8 mouse cellular contexts compared by ENCODE assay signal in genomic region chr7:34919809-34920208, GRCm38 (mm10). TPM values are rescaled to one million over a fixed set of nuclear protein-coding genes. Genes with fewer than 3 reads are reported as not detected.
A peak's percentile ranks its signal among the peaks of the same experiment; 100 is the strongest.
DNase-seq lines count a peak whose midpoint lies in the region.

No protein-coding gene starts in this region.

- DNase-seq in adrenal gland, adult 18-20 months (ENCODE audit: low spot score in 2 of 2): peak; percentile 40 to 46
- DNase-seq in adrenal gland, adult 8-10 months: no peak
- DNase-seq in left cerebral cortex, postnatal 4 days: peak; percentile 32
- no peak for DNase-seq in left cerebral cortex, adult 11 months (ENCODE audit: low spot score)
- DNase-seq in c-Kit-positive CD71-negative TER-119-negative erythroid progenitor cells, embryonic 14.5 days (ENCODE audit: low read depth): peak; percentile 23
- DNase-seq in kidney, postnatal 4 days: peak; percentile 59 to 63
- peak; percentile 49 for DNase-seq in retina, postnatal 1 day
- DNase-seq in urinary bladder, postnatal 4 days (ENCODE audit: low spot score in 2 of 2): no peak

- intact Hi-C loops in left cerebral cortex, postnatal 4 days (cut with DNase I): no loop called here

RNA-seq across cellular contexts. Expression of gene Pepd, which starts 7.6 kb away (rescaled TPM):
- total RNA-seq in adrenal gland, adult 18-20 months (2021): 100 to 1,000 TPM; 103 to 126 TPM
- 100 to 1,000 TPM in 2 of 4 experiments, 10 to 100 TPM in 2; 76.5 to 139 (median 99.3) TPM for total RNA-seq in adrenal gland, adult 8-10 months (2022)
- total RNA-seq in left cerebral cortex, postnatal 4 days (2021): 10 to 100 TPM; 40.0 to 41.7 TPM

Comparison
In these comparisons a context has a peak if more than half of its experiments do, and no peak if none do; other contexts are left out.
1. DNase-seq: peak in adrenal gland, adult 18-20 months (2 of 2), left cerebral cortex, postnatal 4 days (single experiment), c-Kit-positive CD71-negative TER-119-negative erythroid progenitor cells, embryonic 14.5 days (single experiment), kidney, postnatal 4 days (2 of 2) and retina, postnatal 1 day (single experiment); none in adrenal gland, adult 8-10 months (single experiment), left cerebral cortex, adult 11 months (single experiment) and urinary bladder, postnatal 4 days (0 of 2).